Mouse (Mus musculus) limb, embryonic 15.5 days (tissue): ENCODE results near the gene Btnl9. TPM values are rescaled to one million over a fixed set of nuclear protein-coding genes. Genes with fewer than 3 reads are reported as not detected.

Experiments
- ATAC-seq: fragments of 200-750 bp; cut with Nextera tagmentation; 2 replicates; pipeline ENCODE4 v1.8.0; 2017; ENCODE audit warnings: low read depth, moderate TSS enrichment; ENCODE audit not compliant: insufficient number of reproducible peaks, low FRiP score, low TSS enrichment
- H3K27ac ChIP-seq: fragments of 300-500 bp; sonication (generic); 2 replicates; pipeline ENCODE4 v1.5.1; 2015; ENCODE audit warnings: moderate library complexity, mild to moderate bottlenecking, inconsistent platforms
- H3K27me3 ChIP-seq: fragments of 300-500 bp; sonication (generic); 2 replicates; pipeline ENCODE4 v1.6.1; 2015; ENCODE audit warnings: inconsistent platforms
- H3K36me3 ChIP-seq: fragments of 300-500 bp; sonication (generic); 2 replicates; pipeline ENCODE4 v1.6.1; 2015; ENCODE audit warnings: inconsistent platforms
- H3K4me1 ChIP-seq: fragments of 300-500 bp; sonication (generic); 2 replicates; pipeline ENCODE4 v1.6.1; 2015; ENCODE audit warnings: inconsistent platforms
- H3K4me2 ChIP-seq: fragments of 300-500 bp; sonication (generic); 2 replicates; pipeline ENCODE4 v1.6.1; 2015; ENCODE audit warnings: mild to moderate bottlenecking, inconsistent platforms
- H3K4me3 ChIP-seq: fragments of 300-500 bp; sonication (generic); 2 replicates; pipeline ENCODE4 v1.5.1; 2015; ENCODE audit warnings: mild to moderate bottlenecking, inconsistent platforms
- H3K9ac ChIP-seq: fragments of 300-500 bp; sonication (generic); 2 replicates; pipeline ENCODE4 v1.6.1; 2015; ENCODE audit warnings: inconsistent platforms
- H3K9me3 ChIP-seq: fragments of 300-500 bp; sonication (generic); 2 replicates; pipeline ENCODE4 v1.6.1; 2016; ENCODE audit warnings: inconsistent platforms
- WGBS: fragments of 180-500 bp; shearing (Covaris S2); methylation state at CpG from one replicate; pipeline ENCODE4 v1.1.7; 2015; 5-methylcytosine and 5-hydroxymethylcytosine counted together
- polyA plus RNA-seq: library from polyadenylated mRNA; unstranded; fragments of >200 nt; fragmentation: Nextera tagmentation; extraction: Ambion mirVana; gene quantifications from 2 replicates; pipeline ENCODE4 v1.2.1, GENCODE M21; 2015

Gene Btnl9
- polyA plus RNA-seq, 1 experiment from 2014 or later = 1.8 TPM

DNA sequence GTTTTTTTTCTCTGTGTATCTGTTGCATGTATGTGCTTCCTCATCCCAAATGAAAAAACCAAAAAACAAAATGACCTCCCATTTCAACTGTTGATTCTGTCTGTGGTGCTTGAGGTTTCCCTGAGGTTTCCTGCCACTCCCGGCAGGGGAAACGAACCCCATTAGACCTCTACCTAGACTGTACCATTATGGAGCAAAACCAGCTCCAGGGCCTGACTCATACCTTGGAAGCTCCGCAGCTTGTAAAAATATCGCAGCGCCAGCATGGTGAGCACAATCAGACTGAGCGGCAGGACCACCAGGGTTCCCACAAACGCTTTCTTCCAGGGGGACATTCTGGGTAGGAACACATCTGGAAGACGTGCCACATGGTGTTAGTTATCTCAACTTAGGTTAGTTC, 11.6 kb downstream of the Btnl9 start:
- Histone ChIP-seq H3K9ac (no peak overlapping the region), H3K4me1 (no peaks in the 10 kb centered on the region), H3K9me3 (no peaks in the 10 kb centered on the region), H3K4me2 (no peak overlapping the region), H3K4me3 (no peak overlapping the region), H3K36me3 (no peaks in the 10 kb centered on the region), H3K27me3 (peaks cover 7% of the 10 kb centered on the region), H3K27ac (no peak overlapping the region)
- no peak for ATAC-seq
- WGBS = 72% methylated on average over 8 of the region's 8 CpGs

- no peaks in the 10 kb centered on the region for H3K36me3 ChIP-seq
- H3K27me3 ChIP-seq = peaks cover 31% of the 10 kb centered on the region
- no peak overlapping the region for H3K27ac ChIP-seq
- no peaks in the 10 kb centered on the region for H3K9me3 ChIP-seq
- H3K4me1 ChIP-seq = peaks cover 6% of the 10 kb centered on the region
- H3K4me2 ChIP-seq = no peak overlapping the region
- 90% methylated on average over 4 of the region's 4 CpGs for WGBS
- no peak overlapping the region for H3K4me3 ChIP-seq
- ATAC-seq = no peak
- H3K9ac ChIP-seq = no peak overlapping the region
Measured at GRCm38 (mm10) chr11:49170576-49170975, 16.4 kb downstream of the Btnl9 start.

GRCm38 (mm10) chr11:49168839-49169611, 17.9 kb downstream of the Btnl9 start:
- 6% methylated on average over 50 of the region's 50 CpGs for WGBS
- Histone ChIP-seq H3K4me2 (peak overlapping the region; percentile 49), H3K4me3 (peak overlapping the region; percentile 28), H3K9me3 (no peaks in the 10 kb centered on the region), H3K4me1 (peaks cover 6% of the 10 kb centered on the region), H3K27ac (no peak overlapping the region), H3K9ac (no peak overlapping the region), H3K36me3 (no peaks in the 10 kb centered on the region), H3K27me3 (peaks cover 31% of the 10 kb centered on the region)
- no peak for ATAC-seq

DNA sequence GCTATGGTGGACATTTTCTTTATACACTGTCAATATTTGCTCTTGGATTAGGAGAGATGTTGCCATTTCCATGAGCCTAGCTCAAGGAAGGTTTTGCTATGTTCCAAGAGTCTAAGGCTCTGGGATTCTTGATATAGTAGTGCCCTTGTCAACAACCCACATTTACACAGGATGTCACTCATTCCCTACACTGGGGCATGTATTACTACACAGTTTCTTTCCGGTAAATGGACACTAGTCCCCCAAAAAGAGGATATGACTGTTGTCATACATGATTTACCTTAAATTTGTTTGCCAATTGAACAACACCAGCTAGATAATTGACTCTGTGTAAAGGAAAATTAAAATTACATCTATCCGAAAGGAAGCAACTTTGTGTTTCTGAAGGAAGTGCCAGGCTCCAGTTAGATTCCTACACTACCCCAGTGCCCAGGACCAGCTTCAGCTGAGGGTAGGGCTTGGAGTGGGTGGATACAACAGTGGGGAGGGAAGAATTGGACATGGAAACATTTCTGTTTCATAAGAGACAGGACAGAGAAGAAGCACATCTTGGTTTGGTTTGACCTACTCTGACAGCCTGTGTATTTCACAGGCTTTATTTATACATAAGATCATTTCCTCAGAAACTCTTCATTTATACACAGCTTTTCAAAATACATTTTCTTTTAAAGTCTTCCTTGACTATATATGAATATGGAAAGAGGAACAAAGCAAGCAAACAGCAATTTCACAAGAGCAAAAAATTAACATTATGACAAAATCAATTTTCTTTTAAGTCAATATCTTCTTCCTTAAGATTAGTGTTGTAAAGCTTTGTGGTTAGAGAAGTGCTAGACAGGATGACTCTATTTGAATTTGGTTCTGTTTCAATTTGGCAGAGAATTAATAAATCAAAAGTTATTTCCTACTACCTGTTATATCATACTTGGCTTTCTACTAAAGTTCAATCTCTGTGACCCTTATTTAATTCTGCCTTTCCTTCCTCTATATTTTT, 29.8 kb downstream of the Btnl9 start:
- H3K36me3 ChIP-seq = no peaks in the 10 kb centered on the region
- H3K9ac ChIP-seq = no peak overlapping the region
- H3K4me2 ChIP-seq = no peak overlapping the region
- no peak for ATAC-seq
- no peaks in the 10 kb centered on the region for H3K27me3 ChIP-seq
- no peak overlapping the region for H3K27ac ChIP-seq
- WGBS = 88% methylated on average over 2 of the region's 2 CpGs
- H3K9me3 ChIP-seq = no peaks in the 10 kb centered on the region
- H3K4me3 ChIP-seq = no peak overlapping the region
- no peaks in the 10 kb centered on the region for H3K4me1 ChIP-seq

GRCm38 (mm10) chr11:49154077-49154476, 32.9 kb downstream of the Btnl9 start, which contains the start of gene Olfr1394:
Gene Olfr1394 (plus strand): TSS chr11:49154377.
- H3K36me3 ChIP-seq = no peaks in the 10 kb centered on the region
- no peak within 1 kb of the TSS for H3K4me2 ChIP-seq
- H3K4me3 ChIP-seq = no peak within 1 kb of the TSS
- H3K27ac ChIP-seq = no peak within 1 kb of the TSS
- WGBS = 89% methylated on average over 1 of the region's 1 CpGs
- no peaks in the 10 kb centered on the region for H3K9me3 ChIP-seq
- no peaks in the 10 kb centered on the region for H3K4me1 ChIP-seq
- H3K9ac ChIP-seq = no peak within 1 kb of the TSS
- H3K27me3 ChIP-seq = no peaks in the 10 kb centered on the region
- ATAC-seq = no peak

DNA sequence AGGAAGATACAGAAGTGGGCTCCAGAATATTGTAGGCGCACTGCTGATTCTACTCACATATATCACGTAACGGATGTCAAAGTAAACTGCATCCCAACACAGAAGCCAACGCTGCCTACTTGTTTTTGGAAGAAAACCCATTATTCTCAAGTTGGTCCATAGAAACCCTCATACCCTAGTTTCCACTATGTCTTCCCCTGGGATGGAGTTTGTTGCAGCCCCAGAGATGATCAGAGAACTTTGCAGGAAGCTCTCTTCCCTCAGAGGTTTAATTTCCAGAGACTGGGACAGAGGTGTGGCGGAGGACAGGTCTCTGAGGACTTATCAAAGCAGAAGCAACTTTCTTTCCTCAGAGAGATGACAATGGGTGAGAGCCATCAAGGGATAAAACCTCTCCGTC, 45.0 kb downstream of the Btnl9 start, which contains the start of gene Olfr1395:
TSS of gene Olfr1395 (plus strand) at position 301 of the 400 bp plus-strand sequence.
- Histone ChIP-seq H3K9ac (no peak within 1 kb of the TSS), H3K36me3 (no peaks in the 10 kb centered on the region), H3K4me1 (no peaks in the 10 kb centered on the region), H3K27ac (no peak within 1 kb of the TSS), H3K9me3 (no peaks in the 10 kb centered on the region), H3K27me3 (no peaks in the 10 kb centered on the region), H3K4me3 (no peak within 1 kb of the TSS), H3K4me2 (no peak within 1 kb of the TSS)
- no peak for ATAC-seq
- 90% methylated on average over 6 of the region's 6 CpGs for WGBS

DNA sequence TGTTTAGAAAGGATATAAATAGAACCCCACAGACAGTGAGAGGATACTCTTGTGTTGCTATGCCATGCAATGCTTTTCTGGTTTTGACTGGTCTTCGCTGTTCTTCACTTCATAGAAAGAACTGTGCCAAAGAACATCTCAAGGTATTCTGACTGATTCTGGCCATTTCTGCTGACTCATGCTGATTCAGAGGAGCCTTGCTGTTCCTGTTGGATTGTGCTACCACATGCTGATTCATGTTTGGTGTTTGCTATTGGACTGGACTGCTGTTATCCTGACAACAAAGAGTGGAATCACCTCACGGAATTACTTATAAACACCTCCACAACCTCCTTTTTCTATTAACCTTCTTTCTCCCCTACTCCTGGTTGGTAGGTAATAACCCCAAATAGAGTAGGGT, 62.8 kb downstream of the Btnl9 start:
- H3K9ac ChIP-seq = no peak overlapping the region
- WGBS = 85% methylated on average over 2 of the region's 2 CpGs
- H3K36me3 ChIP-seq = no peaks in the 10 kb centered on the region
- H3K27me3 ChIP-seq = no peaks in the 10 kb centered on the region
- no peak overlapping the region for H3K4me3 ChIP-seq
- no peaks in the 10 kb centered on the region for H3K9me3 ChIP-seq
- H3K4me2 ChIP-seq = no peak overlapping the region
- H3K27ac ChIP-seq = no peak overlapping the region
- no peaks in the 10 kb centered on the region for H3K4me1 ChIP-seq
- no peak for ATAC-seq

DNA sequence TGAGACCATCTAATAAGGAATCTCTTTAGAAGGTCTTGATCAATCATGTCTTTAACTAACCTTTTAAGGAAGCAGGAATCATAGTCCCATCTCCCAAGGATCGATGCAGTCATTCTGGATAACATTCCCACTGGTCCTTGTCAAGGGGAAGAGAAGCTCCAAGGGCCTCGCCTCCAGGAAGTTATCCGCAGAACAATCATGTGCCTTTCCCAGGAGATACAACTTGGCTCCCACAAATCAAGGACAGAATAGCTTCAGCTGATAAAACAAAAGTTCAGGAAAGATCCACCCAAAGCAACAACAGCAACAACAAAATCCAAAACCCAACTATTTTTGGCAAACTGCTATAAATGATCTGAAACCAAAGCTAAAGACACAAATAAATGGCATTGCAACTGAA, 67.3 kb downstream of the Btnl9 start:
- ATAC-seq = no peak
- WGBS = 87% methylated on average over 3 of the region's 3 CpGs
- no peak overlapping the region for H3K9ac ChIP-seq
- H3K4me1 ChIP-seq = no peaks in the 10 kb centered on the region
- H3K9me3 ChIP-seq = no peaks in the 10 kb centered on the region
- no peaks in the 10 kb centered on the region for H3K36me3 ChIP-seq
- H3K4me3 ChIP-seq = no peak overlapping the region
- H3K27me3 ChIP-seq = no peaks in the 10 kb centered on the region
- no peak overlapping the region for H3K27ac ChIP-seq
- H3K4me2 ChIP-seq = no peak overlapping the region

Other genes starting within 250 kb of the Btnl9 start
- gene Psme2b, start 241.0 kb downstream of the Btnl9 start, polyA plus RNA-seq = 3.1 and 3.7 TPM in 2 replicates
- not detected in 2 replicates for gene Olfr56, start 208.3 kb downstream of the Btnl9 start, polyA plus RNA-seq
- 0.64 and 0.66 TPM in 2 replicates for gene 9930111J21Rik1, start 207.8 kb downstream of the Btnl9 start, polyA plus RNA-seq
- gene Gm12185, start 194.9 kb downstream of the Btnl9 start, polyA plus RNA-seq = not detected in 2 replicates
- gene Tgtp1, start 193.0 kb downstream of the Btnl9 start, polyA plus RNA-seq = 0.31 and 0.82 TPM in 2 replicates
- 0.83 and 1.1 TPM in 2 replicates for gene 9930111J21Rik2, start 135.9 kb downstream of the Btnl9 start, polyA plus RNA-seq
- 0.13 TPM in 1 of 2 replicates, not detected in the other for gene Tgtp2, start 123.0 kb downstream of the Btnl9 start, polyA plus RNA-seq
- 1.4 and 1.7 TPM in 2 replicates for gene Ifi47, start 110.6 kb downstream of the Btnl9 start, polyA plus RNA-seq
- gene Olfr1396, start 72.3 kb downstream of the Btnl9 start, polyA plus RNA-seq = not detected in 2 replicates
- not detected in 2 replicates for gene Olfr1395, start 44.9 kb downstream of the Btnl9 start, polyA plus RNA-seq
- gene Olfr1394, start 32.8 kb downstream of the Btnl9 start, polyA plus RNA-seq = not detected in 2 replicates
- gene Zfp62, start 16.1 kb upstream of the Btnl9 start, polyA plus RNA-seq = 33.8 and 36.9 TPM in 2 replicates
- gene Mgat1, start 57.0 kb upstream of the Btnl9 start, polyA plus RNA-seq = 74.6 and 81.3 TPM in 2 replicates
- not detected in 2 replicates for gene Olfr1393, start 91.1 kb upstream of the Btnl9 start, polyA plus RNA-seq
- 0.10 and 0.11 TPM in 2 replicates for gene Olfr1392, start 98.1 kb upstream of the Btnl9 start, polyA plus RNA-seq
- not detected in 2 replicates for gene Olfr10, start 117.6 kb upstream of the Btnl9 start, polyA plus RNA-seq
- not detected in 2 replicates for gene Olfr1391, start 135.6 kb upstream of the Btnl9 start, polyA plus RNA-seq
- not detected in 2 replicates for gene Olfr1390, start 148.0 kb upstream of the Btnl9 start, polyA plus RNA-seq
- gene Olfr1389, start 235.9 kb upstream of the Btnl9 start, polyA plus RNA-seq = not detected in 2 replicates
- 0.06 TPM in 1 of 2 replicates, not detected in the other for gene Olfr1388, start 249.5 kb upstream of the Btnl9 start, polyA plus RNA-seq